Mouse (Mus musculus): ENCODE data around the gene Hmgcl. TPM values are rescaled to one million over a fixed set of nuclear protein-coding genes. Genes with fewer than 3 reads are reported as not detected.

The Hmgcl gene
- total and polyA plus RNA-seq, 3 experiments, result 71.9 to 80.4 (median 72.6) TPM

GRCm38 (mm10) chr4:135967086-135967760 is 21.0 kb downstream of the Hmgcl start:
- intact Hi-C loops (cut with DNase I), result no loop called here
- no peak overlapping the region for H3K9ac ChIP-seq (ENCODE audit: low read depth, low read length)
- H3K79me2 ChIP-seq (replicated peaks; ENCODE audit: control insufficient read depth, insufficient read depth, low read length), result peaks cover 1% of the 10 kb centered on the region; the same call in 1 of the 2 replicates
- 85% methylated on average over 18 of the region's 18 CpGs for WGBS
- H3K4me1 ChIP-seq (ENCODE audit: control insufficient read depth, insufficient read depth, low read length), result peaks cover 7% of the 10 kb centered on the region
- no peaks in the 10 kb centered on the region for H3K36me3 ChIP-seq (ENCODE audit: control insufficient read depth, insufficient read depth, low read length)
- TF ChIP-seq CTCF (IDR thresholded peaks at IDR 0.05), result no peak
- no peak for TF ChIP-seq EP300 (IDR thresholded peaks at IDR 0.05; ENCODE audit: insufficient read depth, low read depth, low read length)
- TF ChIP-seq POLR2A (IDR thresholded peaks at IDR 0.05; ENCODE audit: insufficient read depth, low read depth, low read length), result no peak
- DNase-seq, result no peak
- H3K4me3 ChIP-seq, result no peak overlapping the region
- no peak overlapping the region for H3K27ac ChIP-seq
- H3K27me3 ChIP-seq (ENCODE audit: control insufficient read depth, insufficient read depth, low read length), result no peaks in the 10 kb centered on the region

GRCm38 (mm10) chr4:135968271-135968869 is 22.1 kb downstream of the Hmgcl start:
- Histone ChIP-seq H3K27ac (no peak overlapping the region), H3K4me1 (ENCODE audit: control insufficient read depth, insufficient read depth, low read length) (peaks cover 7% of the 10 kb centered on the region), H3K4me3 (no peak overlapping the region), H3K9ac (ENCODE audit: low read depth, low read length) (no peak overlapping the region), H3K79me2 (replicated peaks; ENCODE audit: control insufficient read depth, insufficient read depth, low read length) (peaks cover 2% of the 10 kb centered on the region; the same call in 1 of the 2 replicates), H3K36me3 (ENCODE audit: control insufficient read depth, insufficient read depth, low read length) (no peaks in the 10 kb centered on the region), H3K27me3 (ENCODE audit: control insufficient read depth, insufficient read depth, low read length) (no peaks in the 10 kb centered on the region)
- TF ChIP-seq CTCF (IDR thresholded peaks at IDR 0.05) (no peak), EP300 (IDR thresholded peaks at IDR 0.05; ENCODE audit: insufficient read depth, low read depth, low read length) (no peak), POLR2A (IDR thresholded peaks at IDR 0.05; ENCODE audit: insufficient read depth, low read depth, low read length) (no peak)
- intact Hi-C loops (cut with DNase I), result no loop called here
- 65% methylated on average over 19 of the region's 19 CpGs for WGBS
- DNase-seq, result peak in 1 of 2 experiments; percentile 11

- Histone ChIP-seq H3K27ac (no peak overlapping the region), H3K36me3 (ENCODE audit: control insufficient read depth, insufficient read depth, low read length) (no peaks in the 10 kb centered on the region), H3K79me2 (replicated peaks; ENCODE audit: control insufficient read depth, insufficient read depth, low read length) (peaks cover 2% of the 10 kb centered on the region; the same call in 1 of the 2 replicates), H3K9ac (ENCODE audit: low read depth, low read length) (no peak overlapping the region), H3K4me1 (ENCODE audit: control insufficient read depth, insufficient read depth, low read length) (peaks cover 7% of the 10 kb centered on the region), H3K27me3 (ENCODE audit: control insufficient read depth, insufficient read depth, low read length) (no peaks in the 10 kb centered on the region), H3K4me3 (no peak overlapping the region)
- TF ChIP-seq POLR2A (IDR thresholded peaks at IDR 0.05; ENCODE audit: insufficient read depth, low read depth, low read length) (no peak), EP300 (IDR thresholded peaks at IDR 0.05; ENCODE audit: insufficient read depth, low read depth, low read length) (no peak), CTCF (IDR thresholded peaks at IDR 0.05) (no peak)
- intact Hi-C loops (cut with DNase I), result no loop called here
- DNase-seq, result peak; percentile 2 to 18
- WGBS, result 88% methylated on average over 13 of the region's 13 CpGs
Observed at GRCm38 (mm10) chr4:135969070-135969750, 23.0 kb downstream of the Hmgcl start.

GRCm38 (mm10) chr4:135970585-135970984 is 24.3 kb downstream of the Hmgcl start:
- whole genome bisulfite sequencing, result 91% methylated on average over 11 of the region's 11 CpGs
- DNase-seq, result peak in 1 of 2 experiments; percentile 4
- no peaks in the 10 kb centered on the region for H3K36me3 ChIP-seq (ENCODE audit: control insufficient read depth, insufficient read depth, low read length)
- intact Hi-C loops (cut with DNase I), result loop anchor here (10.0 kb wide), 1 partner anchor 184 kb away; no protein-coding TSS in a partner anchor
- H3K79me2 ChIP-seq (replicated peaks; ENCODE audit: control insufficient read depth, insufficient read depth, low read length), result peaks cover 2% of the 10 kb centered on the region; the same call in 1 of the 2 replicates
- H3K27me3 ChIP-seq (ENCODE audit: control insufficient read depth, insufficient read depth, low read length), result no peaks in the 10 kb centered on the region
- H3K4me3 ChIP-seq, result no peak overlapping the region
- H3K9ac ChIP-seq (ENCODE audit: low read depth, low read length), result no peak overlapping the region
- no peak overlapping the region for H3K27ac ChIP-seq
- H3K4me1 ChIP-seq (ENCODE audit: control insufficient read depth, insufficient read depth, low read length), result peaks cover 7% of the 10 kb centered on the region
- TF ChIP-seq POLR2A (IDR thresholded peaks at IDR 0.05; ENCODE audit: insufficient read depth, low read depth, low read length), result no peak

- 1% methylated on average over 35 of the region's 35 CpGs for WGBS
- H3K4me1 ChIP-seq (ENCODE audit: control insufficient read depth, insufficient read depth, low read length), result peaks cover 7% of the 10 kb centered on the region
- TF ChIP-seq POLR2A (IDR thresholded peaks at IDR 0.05; ENCODE audit: insufficient read depth, low read depth, low read length) (no peak; the same call in 1 of the 2 replicates), EP300 (IDR thresholded peaks at IDR 0.05; ENCODE audit: insufficient read depth, low read depth, low read length) (no peak), CTCF (IDR thresholded peaks at IDR 0.05) (no peak)
Observed at GRCm38 (mm10) chr4:135971805-135972555, 25.7 kb downstream of the Hmgcl start.

More at GRCm38 (mm10) chr4:135971805-135972555, 25.7 kb downstream of the Hmgcl start:
- peak in 1 of 2 experiments; percentile 23 for DNase-seq
- Histone ChIP-seq H3K36me3 (ENCODE audit: control insufficient read depth, insufficient read depth, low read length) (no peaks in the 10 kb centered on the region), H3K27ac (peak overlapping the region; percentile 86), H3K27me3 (ENCODE audit: control insufficient read depth, insufficient read depth, low read length) (no peaks in the 10 kb centered on the region), H3K79me2 (replicated peaks; ENCODE audit: control insufficient read depth, insufficient read depth, low read length) (peaks cover 2% of the 10 kb centered on the region; the same call in 1 of the 2 replicates), H3K9ac (ENCODE audit: low read depth, low read length) (peak overlapping the region; percentile 91), H3K4me3 (peak overlapping the region; percentile 96)
- intact Hi-C loops (cut with DNase I), result loop anchor here (10.0 kb wide), 1 partner anchor 183 kb away; no protein-coding TSS in a partner anchor

All from heart, adult 2 months (tissue).